Mouse (Mus musculus) inflammation-experienced regulatory T-cells, adult 16 weeks (primary cell): ENCODE results near the gene Fzd7. TPM values are rescaled to one million over a fixed set of nuclear protein-coding genes. Genes with fewer than 3 reads are reported as not detected.

Source experiments
- polyA plus RNA-seq: library from polyadenylated mRNA; unstranded; fragments of 100-300 nt; shearing (Covaris generic); gene quantifications from one replicate; pipeline ENCODE4 v1.2.1, GENCODE M21; 2017

The Fzd7 gene
- polyA plus RNA-seq: not detected

DNA sequence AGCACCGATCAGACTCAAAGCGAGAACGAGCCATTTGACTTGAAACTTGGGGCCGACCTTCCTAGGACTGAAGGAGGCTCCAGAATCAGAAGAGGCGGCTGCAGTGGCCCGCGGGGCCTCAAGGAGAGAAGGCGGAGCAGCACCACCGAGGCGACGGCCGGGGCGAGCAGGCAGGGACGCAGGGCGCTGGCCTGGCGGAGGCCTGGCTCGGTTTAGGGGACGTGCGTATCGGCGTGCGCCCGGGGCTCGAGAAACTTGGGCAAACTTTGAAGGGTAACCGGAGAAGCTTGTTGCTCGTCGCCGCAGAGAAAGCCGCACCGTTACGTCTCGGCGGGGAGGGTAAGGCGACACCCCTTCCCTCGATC is at the start of gene Fzd7:
TSS of gene Fzd7 (plus strand) at position 94 of the 365 bp plus-strand sequence.

DNA sequence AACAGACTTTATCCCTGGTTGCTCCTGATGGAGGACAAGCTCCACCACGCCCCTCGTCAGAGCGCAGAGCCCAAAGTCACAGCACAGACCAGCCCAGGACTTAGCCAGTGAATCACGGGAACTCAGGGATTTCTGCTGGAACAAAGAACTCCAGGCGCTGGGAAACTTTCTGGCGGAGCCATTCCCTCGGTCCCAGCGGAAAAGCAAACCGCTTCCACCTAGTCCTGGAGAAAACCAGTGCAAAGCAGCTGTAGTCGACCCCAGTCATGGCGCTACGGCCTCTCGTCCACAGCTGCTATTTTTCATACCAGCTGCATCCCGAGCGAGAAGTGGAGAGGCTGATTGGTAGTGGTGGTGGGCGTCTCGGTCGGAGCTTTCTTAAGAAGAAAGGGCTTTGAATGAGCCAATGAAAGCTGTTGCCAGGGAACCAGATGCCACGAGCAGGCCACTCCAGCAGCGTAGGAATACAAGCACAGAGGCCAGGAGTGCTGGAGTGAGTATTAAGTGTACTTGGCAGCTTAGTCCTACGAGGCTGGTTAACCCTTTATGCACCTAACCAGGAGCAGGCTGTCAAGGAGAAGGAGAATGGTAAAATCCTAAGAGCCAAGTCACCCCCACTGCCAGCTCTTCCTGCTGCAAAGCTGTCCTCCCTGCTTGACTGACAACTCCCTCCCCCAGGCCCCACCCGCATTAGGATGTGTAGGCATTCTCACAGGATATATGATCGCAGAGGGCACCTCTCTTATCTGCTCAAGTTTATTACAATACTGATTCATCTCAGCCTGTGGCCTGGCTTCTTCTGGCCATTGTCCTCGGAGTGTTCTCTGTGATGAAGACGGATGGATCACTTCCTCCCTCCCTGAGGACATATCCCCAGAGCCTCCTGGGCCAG is 34.0 kb downstream of the Fzd7 start, which contains the start of gene Gm973:
TSS of gene Gm973 (plus strand) at position 239 of the 892 bp plus-strand sequence.

Other genes starting within 250 kb of the Fzd7 start
- gene Als2, start 245.2 kb upstream of the Fzd7 start, polyA plus RNA-seq: 14.6 TPM
- gene Cdk15, start 225.5 kb upstream of the Fzd7 start, polyA plus RNA-seq: not detected
- gene Gm973, start 33.8 kb downstream of the Fzd7 start, polyA plus RNA-seq: 2.3 TPM
- 426 TPM for gene Sumo1, start 188.4 kb downstream of the Fzd7 start, polyA plus RNA-seq
- 186 TPM for gene Nop58, start 202.5 kb downstream of the Fzd7 start, polyA plus RNA-seq